Mouse (Mus musculus) brain, embryonic 14.5 days (tissue): ENCODE measurements around the gene Sult2a4. TPM values are rescaled to one million over a fixed set of nuclear protein-coding genes. Genes with fewer than 3 reads are reported as not detected.
"Not testable (repeated sequence)": the region's sequence is repeated elsewhere in the genome, so short reads cannot be mapped to it uniquely, and the experiment has no call there.

Source experiments
- DNase-seq: peaks from one replicate; pipeline ENCODE4 v3.0.0-alpha.2; 2011; ENCODE audit warnings: low read depth
- CTCF ChIP-seq: fragments of 200-500 bp; IDR thresholded peaks from 2 replicates; pipeline ENCODE4 v1.5.1; 2012; ENCODE audit warnings: inconsistent platforms, mild to moderate bottlenecking, moderate library complexity, borderline replicate concordance; ENCODE audit not compliant: insufficient read depth, insufficient read length; ENCODE audit errors: extremely low read depth
- POLR2A ChIP-seq: fragments of 200-500 bp; IDR thresholded peaks from 2 replicates; pipeline ENCODE4 v1.6.1; 2012; ENCODE audit warnings: mild to moderate bottlenecking, inconsistent platforms, borderline replicate concordance; ENCODE audit not compliant: poor library complexity, insufficient read depth, insufficient read length, severe bottlenecking; ENCODE audit errors: extremely low read depth
- polyA plus RNA-seq: library from polyadenylated mRNA; depleted of rRNA; stranded (reverse); fragments of >200 nt; gene quantifications from 2 replicates; pipeline ENCODE4 v1.2.3, GENCODE M21; 2012; rRNA removed

Sult2a4 gene
- polyA plus RNA-seq = not detected in 2 replicates

DNA sequence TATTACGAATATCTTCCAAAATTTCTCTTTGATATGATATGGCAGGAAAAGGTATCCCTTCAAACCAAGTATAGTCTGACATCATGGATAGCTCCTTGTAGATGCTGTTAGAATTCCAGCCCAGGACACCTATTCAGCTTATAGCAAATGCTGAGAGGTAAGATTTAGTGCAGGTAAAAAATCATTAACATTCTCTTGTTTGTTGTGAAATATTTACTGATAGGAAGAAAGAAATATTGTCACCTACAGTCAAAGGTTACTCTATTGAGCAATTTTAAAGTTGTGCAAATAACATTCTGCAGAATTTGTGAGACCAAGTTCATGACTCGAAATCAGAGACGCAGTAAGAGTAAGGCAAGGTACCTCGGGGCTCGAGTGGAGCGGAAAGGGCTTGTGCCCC, at the start of gene Sult2a4:
TSS of gene Sult2a4 (minus strand) at position 101 of the 400 bp plus-strand sequence.
- DNase-seq = not testable (repeated sequence)

DNA sequence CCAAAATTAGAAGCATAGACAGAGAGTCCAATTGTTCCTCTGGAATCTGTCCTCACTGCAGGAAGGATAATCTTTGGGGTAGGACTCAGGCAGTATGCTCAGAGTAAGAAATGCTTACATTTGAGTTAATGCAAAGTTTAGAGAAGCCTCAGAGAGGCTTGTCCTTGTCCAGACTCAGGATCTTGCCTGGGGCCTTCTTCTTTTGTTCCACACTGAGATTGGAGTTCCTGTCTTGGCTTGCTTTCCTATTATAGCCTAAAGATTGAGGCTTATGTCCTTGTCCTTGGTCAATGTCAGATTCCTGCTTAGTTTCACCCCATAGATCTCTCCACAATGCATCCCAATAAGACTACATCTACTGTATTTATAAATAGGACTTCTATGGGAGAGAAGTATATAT, 41.4 kb upstream of the Sult2a4 start:
- DNase-seq = not testable (repeated sequence)

DNA sequence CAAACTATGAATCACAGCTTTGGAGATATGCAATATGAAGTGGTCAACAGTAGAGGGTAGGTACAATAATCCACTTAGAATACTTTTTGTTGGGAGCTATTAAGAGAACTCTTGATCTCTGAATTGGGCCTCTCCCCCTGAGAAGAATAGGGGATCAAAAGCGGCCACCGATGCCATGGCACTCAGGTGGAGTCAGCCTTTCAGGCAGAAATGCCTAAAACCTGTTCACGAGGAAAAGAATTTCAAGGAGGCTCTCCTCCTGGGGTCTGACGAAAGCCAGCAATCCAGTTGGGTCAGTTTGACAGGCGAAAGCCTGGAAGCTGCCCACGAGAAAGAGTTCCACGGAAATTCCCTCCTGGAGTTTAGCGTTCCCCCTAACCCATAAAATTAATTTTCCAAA, 23.7 kb upstream of the Sult2a4 start:
- no peak for TF ChIP-seq CTCF
- TF ChIP-seq POLR2A = no peak
- no peak for DNase-seq

DNA sequence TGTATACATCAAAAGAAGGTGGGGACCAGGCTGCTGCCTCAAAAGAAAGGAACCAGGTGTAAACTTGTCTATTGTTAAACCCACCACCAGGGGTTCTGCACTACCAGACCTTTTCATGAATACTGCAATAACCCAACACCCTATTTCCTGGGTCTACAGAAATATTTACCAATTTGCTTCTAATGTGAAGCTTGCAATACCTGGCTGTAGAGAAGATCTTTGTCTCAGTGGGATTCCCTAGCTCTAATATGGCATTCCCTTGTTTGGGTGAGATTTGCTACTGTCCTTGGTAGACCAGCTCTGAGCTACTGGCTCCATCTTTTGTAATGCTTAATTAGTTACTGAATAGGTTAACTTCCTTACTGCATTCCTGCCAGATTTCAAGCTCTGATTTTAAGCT, 21.3 kb upstream of the Sult2a4 start:
- DNase-seq = not testable (repeated sequence)

Other genes with a start within 250 kb of the Sult2a4 start
- not detected in 2 replicates for gene Sult2a1, start 152.2 kb downstream of the Sult2a4 start, polyA plus RNA-seq
- gene Sult2a3, start 133.4 kb upstream of the Sult2a4 start, polyA plus RNA-seq = not detected in 2 replicates